Comparison of ENCODE assay signal across 8 mouse cellular contexts in genomic region chr10:80936135-80936809, GRCm38 (mm10). TPM values are rescaled to one million over a fixed set of nuclear protein-coding genes. Genes with fewer than 3 reads are reported as not detected.
DNase-seq lines count a peak whose midpoint lies in the region; ATAC-seq lines count a peak whose summit lies in the region.

No protein-coding gene starts in this region.

- ATAC-seq in inflammation-experienced regulatory T-cells, adult 6 months = no peak

- peak; percentile 71 to 81 for DNase-seq in layer of hippocampus, postnatal 10 days (ENCODE audit: low spot score in 2 of 2)
- no peak for DNase-seq in layer of hippocampus, adult 9-10 months (ENCODE audit: low spot score)
- peak; percentile 70 for DNase-seq in cerebellum, adult 9-11 months
- DNase-seq in gastrocnemius, postnatal 25 days = peak; percentile 73
- peak; percentile 78 for DNase-seq in kidney, adult 18-20 months
- peak; percentile 80 to 84 for DNase-seq in lung, adult 18-20 months
- DNase-seq in ovary, postnatal 14 days (ENCODE audit: low spot score) = peak; percentile 67

RNA-seq across cellular contexts. Expression of gene Gadd45b, which starts 6.4 kb away (rescaled TPM):
- 10 to 100 TPM; 12.1 to 14.4 TPM for total RNA-seq in layer of hippocampus, postnatal 10 days (2021)
- total RNA-seq in gastrocnemius, postnatal 25 days (2021) = 10 to 100 TPM; 12.7 to 30.0 TPM
- polyA plus RNA-seq in inflammation-experienced regulatory T-cells, adult 6 months (2017; shearing (Covaris generic)) = 10 to 100 TPM; 26.4 to 51.5 (median 39.3) TPM

RNA-seq across cellular contexts. Expression of gene Lmnb2, which starts 18.2 kb away (rescaled TPM):
- total RNA-seq in layer of hippocampus, postnatal 10 days (2021) = 10 to 100 TPM; 23.1 to 26.2 TPM
- total RNA-seq in gastrocnemius, postnatal 25 days (2021) = 1 to 10 TPM; 3.7 to 5.1 TPM
- polyA plus RNA-seq in inflammation-experienced regulatory T-cells, adult 6 months (2017; shearing (Covaris generic)) = 1 to 10 TPM; 2.4 to 4.5 (median 3.5) TPM

RNA-seq across cellular contexts. Expression of gene Timm13, which starts 35.5 kb away (rescaled TPM):
- 100 to 1,000 TPM; 157 to 172 TPM for total RNA-seq in layer of hippocampus, postnatal 10 days (2021)
- 100 to 1,000 TPM; 114 to 125 TPM for total RNA-seq in gastrocnemius, postnatal 25 days (2021)
- 100 to 1,000 TPM; 207 to 260 (median 248) TPM for polyA plus RNA-seq in inflammation-experienced regulatory T-cells, adult 6 months (2017; shearing (Covaris generic))
